Mouse (Mus musculus): ENCODE measurements at regions not wholly inside any gene's neighbourhood (a gene's known extent, or its start where the extent isn't known, plus 50 kb on each side); places are given as distances from the start of the nearest gene placed in this dataset.

DNA sequence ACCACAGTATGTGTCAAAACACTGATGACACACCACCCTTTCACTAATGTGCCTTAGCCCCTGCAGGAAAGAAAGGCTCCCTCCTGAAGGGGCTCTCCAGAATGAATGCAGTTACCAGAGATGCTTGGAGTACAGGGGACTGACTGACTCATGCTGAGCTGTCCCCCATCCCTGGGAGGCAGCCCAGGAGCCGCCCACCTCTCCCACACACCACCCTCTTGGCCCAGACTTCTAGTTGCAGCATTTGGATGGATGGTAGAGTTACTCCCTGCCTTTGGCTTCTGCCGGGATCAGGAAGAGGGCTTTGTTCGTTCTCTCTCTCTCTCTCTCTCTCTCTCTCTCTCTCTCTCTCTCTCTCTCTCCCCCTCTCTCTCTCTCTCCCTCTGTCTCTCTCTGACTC lies 53.4 kb upstream of the Jun start:
- DNase-seq (ENCODE audit: low spot score in 2 of 2) = no peak

DNA sequence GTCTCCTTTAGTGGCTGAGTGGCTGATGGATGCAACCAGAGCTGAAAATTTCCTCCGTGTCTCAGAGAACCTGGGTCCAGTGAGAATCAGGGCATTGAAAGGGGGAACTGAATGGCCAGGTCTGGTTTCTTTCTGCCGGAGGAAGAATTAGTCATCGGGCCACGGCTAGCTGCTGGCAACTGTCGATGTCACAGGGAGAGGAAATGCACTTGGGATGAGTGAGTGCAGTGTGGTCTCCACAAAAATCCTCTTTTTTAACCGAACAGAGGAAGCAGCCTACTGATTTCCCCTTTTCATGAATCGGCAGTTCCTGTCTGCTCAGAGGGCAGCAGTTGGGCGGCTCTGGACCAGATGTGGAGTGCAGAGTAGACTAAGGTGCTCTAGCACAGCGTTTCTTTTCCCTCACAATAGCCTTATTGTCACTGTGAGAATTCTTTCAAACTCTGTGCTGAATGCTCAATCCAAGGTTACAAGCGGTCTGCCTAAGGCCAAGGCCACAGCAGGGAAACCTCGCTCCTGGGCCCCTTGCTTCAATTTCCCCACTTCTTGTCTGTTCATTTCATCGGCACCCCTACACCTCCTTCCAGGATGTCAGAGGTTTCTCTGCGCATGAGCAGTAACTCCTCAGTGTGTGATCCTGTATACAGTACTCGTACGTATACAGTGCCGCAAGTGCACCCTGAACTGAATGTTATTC lies 54.1 kb upstream of the Jun start:
- no peak for DNase-seq (ENCODE audit: low spot score in 2 of 2)

GRCm38 (mm10) chr4:95106881-95107665 lies 55.1 kb upstream of the Jun start:
- no peak for DNase-seq (ENCODE audit: low spot score in 2 of 2)

- DNase-seq (ENCODE audit: low spot score in 2 of 2) = no peak
Observed at GRCm38 (mm10) chr4:95108811-95109210, 56.8 kb upstream of the Jun start.

GRCm38 (mm10) chr4:95110828-95111227 lies 58.8 kb upstream of the Jun start:
- no peak for DNase-seq (ENCODE audit: low spot score in 2 of 2)

DNA sequence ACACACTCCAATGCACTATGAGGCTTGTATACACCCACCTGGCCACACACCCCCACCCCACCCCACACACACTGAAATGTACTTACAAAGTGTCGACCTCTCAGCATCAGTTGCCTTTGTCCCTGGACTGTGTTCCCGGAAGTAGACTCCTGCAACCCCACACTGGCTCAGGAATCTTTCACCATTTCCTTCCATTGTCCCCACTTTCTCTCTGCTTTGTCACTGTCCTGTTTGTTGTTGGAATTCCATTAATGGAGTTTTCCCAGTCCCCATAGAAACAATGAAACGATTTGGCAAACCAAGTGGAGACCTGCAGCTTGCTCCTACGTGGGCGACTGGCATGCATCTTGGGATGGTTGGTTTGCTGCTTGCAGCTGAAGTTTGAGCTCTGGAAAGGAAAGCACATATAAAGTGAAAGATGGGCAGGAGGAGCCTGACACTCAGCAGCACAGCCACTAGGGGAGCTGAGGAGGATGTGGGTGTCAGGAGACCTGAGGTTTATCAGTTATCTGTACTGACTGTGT lies 65.2 kb upstream of the Jun start:
- no peak for DNase-seq (ENCODE audit: low spot score in 2 of 2)

- no peak for DNase-seq (ENCODE audit: low spot score in 2 of 2)
Observed at GRCm38 (mm10) chr4:95120876-95121275, 68.9 kb upstream of the Jun start.

DNA sequence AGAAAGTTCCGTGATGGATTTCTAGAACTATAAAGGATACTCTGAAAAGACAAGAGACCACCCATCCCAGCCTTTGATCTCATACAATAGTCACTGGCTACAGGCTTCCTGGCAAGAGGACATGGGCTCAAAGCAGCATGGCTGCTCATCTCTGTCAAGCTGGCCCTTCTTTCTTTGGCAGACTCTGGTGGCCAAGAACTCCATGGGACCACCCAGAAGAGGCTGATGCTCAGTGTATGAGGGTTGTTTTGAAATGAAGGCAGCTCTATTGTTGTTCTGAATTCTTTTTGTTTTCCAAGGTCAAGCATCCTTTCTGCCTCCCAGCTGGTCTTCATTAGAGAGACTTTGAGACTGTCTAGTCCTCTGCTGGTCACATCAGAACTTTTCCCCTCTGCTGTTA lies 73.3 kb upstream of the Jun start:
- DNase-seq (ENCODE audit: low spot score in 2 of 2) = no peak

- DNase-seq (ENCODE audit: low spot score in 2 of 2) = no peak
Observed at GRCm38 (mm10) chr4:95127970-95128369, 75.9 kb upstream of the Jun start.

DNA sequence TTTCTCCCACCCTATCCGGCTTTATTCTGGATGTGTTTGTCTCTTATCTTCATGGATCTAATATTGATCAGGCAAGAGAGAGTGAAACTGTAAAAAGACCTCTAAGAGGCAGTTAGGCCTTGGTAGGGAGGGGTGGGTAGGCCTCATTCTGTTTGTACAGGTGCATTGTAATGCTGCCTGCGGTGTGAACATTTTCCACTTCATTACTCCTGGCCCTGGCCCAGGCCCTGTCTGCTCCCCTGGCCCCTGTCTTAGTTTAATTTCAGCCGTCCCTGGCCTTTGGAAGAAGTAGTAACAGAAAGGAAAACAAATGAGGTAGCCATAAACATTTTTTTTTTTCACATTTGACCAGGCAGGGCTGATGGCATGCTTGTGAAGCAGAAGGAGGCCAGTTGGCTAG lies 81.8 kb upstream of the Jun start:
- no peak for DNase-seq (ENCODE audit: low spot score in 2 of 2)

- no peak for DNase-seq (ENCODE audit: low spot score in 2 of 2)
Observed at GRCm38 (mm10) chr4:95134611-95135010, 82.6 kb upstream of the Jun start.

DNA sequence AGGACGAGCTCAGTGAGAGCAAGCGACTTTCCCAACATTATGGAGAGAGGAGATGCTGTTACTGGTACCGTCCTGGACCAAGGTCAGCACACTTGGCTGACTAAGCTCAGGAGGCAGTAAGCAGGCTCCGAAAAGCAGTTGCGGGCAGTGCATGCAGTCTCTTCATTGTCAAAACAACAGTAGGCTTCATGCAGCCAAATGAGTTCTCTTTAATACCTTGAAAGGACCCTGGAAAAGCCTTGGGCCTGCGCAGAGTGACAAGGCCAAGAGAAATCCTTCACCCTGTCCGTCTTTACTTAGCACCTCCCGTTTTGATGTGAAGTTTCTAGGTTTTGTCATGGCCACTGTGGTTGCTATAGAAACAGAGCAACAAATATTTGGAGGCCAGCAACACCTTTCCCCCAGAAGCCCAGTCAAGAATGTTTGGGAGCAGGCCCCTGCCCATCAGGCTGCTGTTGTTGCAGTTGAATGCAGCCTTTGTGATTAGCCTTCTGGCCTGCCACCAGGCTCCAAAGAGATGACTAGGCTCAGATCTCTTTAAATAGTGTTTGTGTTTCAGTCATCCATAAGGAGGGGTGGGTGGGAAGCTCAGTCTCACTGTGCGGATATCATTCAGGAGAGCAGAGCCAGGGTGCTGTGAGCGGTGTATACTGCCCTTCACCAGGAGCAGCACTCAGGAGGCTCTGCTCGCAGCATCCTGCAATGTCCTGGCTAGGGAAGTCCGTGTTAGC lies 85.6 kb upstream of the Jun start:
- DNase-seq (ENCODE audit: low spot score in 2 of 2) = no peak

DNA sequence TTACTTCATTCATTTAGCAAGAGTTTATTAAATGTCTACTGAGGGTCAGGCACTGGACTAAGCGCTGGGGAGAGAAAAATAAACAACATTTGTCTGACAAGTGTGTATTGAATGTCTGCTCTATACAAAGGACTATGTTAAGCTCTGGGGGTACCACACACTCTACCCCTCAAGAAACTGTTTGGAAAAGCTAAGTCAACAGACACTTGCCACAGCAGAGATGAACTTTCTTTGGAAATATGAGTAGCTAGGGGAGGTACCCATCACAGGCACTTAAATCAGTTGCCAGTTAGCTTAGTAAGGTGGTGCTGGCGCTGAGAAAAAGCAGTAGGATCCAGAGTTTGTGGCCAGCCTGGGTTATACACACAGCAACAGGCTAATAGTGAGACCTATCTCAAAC lies 86.7 kb upstream of the Jun start:
- no peak for DNase-seq (ENCODE audit: low spot score in 2 of 2)

GRCm38 (mm10) chr4:95141253-95141652 lies 89.2 kb upstream of the Jun start:
- no peak for DNase-seq (ENCODE audit: low spot score in 2 of 2)

GRCm38 (mm10) chr4:95143130-95143529 lies 91.1 kb upstream of the Jun start:
- DNase-seq (ENCODE audit: low spot score in 2 of 2) = no peak

GRCm38 (mm10) chr4:95143668-95144067 lies 91.6 kb upstream of the Jun start:
- DNase-seq (ENCODE audit: low spot score in 2 of 2) = no peak

DNA sequence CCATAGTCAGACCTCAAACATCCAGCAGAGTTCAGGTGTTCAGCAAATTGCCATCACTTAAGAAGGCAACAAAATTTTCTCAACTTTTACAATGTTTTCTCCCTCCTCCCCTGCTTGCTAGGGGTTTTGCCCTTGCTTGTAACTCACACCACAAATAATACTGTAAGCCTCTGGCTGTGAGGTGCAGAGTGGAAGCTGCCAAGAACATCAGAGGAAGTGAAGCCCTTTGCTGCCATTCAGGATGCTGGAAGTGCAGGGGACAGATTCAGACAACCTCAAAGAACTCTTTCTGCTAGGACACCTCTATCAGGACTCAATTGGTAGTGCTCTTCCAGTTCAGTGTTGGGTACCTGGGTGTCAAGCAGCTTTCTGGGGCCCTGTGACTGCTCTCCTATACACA lies 92.4 kb upstream of the Jun start:
- DNase-seq (ENCODE audit: low spot score in 2 of 2) = no peak

DNA sequence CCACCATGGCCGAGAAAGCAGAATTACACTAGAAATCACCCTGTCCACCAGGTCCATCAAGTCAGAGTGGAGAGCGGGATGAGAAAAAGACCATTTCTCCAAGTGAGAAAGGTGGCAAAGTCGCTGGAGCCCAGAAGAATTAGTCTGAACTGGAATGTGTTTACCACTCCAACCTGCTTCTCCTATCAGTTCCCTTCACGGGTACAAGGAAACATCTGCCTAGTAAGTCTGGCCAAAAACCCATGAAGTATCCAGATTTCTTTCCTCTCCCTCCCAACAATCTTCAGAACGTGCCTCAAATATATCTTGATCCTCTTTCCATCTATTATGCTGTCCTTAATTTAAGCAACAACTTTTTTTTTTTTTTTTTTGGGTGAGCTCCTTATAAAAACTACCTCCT lies 94.2 kb upstream of the Jun start:
- DNase-seq (ENCODE audit: low spot score in 2 of 2) = no peak

DNA sequence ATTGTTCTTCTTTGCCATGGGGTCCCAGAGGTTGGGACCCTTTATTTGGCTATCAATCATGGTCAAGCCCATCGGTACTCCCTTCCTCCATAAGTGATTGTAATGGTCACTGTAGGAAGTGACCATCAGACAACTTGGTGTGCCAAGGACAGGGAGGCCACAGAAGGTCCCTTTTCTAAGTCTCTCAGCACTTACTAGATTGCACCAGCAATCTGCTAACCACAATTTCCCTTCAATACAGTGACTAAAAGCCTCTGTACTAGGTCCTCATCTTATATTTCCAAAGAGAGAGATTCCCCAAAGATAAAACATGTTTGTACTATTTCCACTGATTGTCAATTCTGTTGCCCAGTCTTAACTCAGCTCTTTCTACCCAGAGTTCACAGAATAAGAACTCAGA lies 96.6 kb upstream of the Jun start:
- no peak for DNase-seq (ENCODE audit: low spot score in 2 of 2)

- no peak for DNase-seq (ENCODE audit: low spot score in 2 of 2)
Observed at GRCm38 (mm10) chr4:95151678-95152077, 99.7 kb upstream of the Jun start.

DNA sequence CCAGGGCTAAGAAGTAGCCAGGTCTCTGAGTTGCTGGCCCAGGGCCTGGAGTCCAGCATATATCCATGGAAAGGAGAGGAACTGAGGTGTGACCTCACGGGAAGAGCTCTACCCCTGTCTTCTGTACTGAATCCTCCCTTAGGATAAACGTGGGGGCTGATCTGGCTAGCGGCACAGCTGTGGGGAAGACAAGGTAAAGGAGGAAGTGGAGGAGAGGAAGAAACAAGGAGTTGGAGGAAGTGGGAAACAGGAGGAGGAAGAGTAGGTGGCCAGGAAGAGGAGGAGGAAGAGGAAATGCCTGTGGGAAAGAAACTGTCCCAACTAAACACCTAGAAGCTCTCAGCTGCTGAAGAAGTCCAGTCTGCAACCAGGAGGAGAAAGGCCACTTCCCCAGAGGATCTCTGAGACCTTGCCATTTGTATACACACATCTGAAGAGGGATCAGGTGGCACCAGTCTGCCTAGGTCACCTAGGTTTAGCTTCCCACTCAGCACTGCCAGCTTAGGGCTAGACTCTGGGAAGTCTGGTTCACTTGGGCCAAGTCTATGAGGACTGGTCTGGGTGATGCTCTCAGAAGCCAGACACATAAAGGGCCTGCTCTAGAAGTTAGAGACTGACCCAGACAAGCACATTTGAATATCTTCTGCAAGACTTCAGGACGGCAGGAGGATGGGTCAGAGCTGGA lies 100.6 kb upstream of the Jun start:
- DNase-seq (ENCODE audit: low spot score in 2 of 2) = no peak

DNA sequence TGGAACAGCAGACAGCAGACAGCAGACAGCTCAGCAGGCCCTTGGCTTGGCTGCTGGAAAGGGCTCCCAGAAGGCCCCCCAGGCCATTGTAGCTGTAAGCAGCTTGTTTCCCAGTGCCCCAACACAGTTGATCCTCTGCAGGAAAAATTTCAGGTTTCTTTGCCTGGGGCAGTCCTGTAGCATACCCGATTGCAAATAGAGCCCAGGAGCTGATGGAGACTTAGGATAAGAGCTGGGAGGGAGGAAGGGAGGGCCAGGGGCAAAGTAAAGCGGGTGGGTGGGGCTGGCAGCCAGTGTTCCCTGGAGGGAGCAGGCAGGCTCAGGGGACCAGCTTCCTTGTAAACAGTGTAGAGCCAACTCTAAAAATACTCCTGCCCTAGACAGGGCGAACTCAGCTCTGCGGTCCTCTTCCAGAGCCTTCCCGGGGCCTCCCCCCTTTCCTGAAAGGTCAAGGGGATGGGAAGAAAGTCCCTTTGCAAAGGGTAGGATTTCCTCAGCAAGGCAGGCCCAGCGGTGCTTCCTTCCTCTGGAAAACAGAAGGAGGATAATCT lies 101.8 kb upstream of the Jun start:
- DNase-seq (ENCODE audit: low spot score in 2 of 2) = no peak
